Mouse (Mus musculus) intestine, embryonic 16.5 days (tissue): ENCODE data around the gene Armc9. TPM values are rescaled to one million over a fixed set of nuclear protein-coding genes. Genes with fewer than 3 reads are reported as not detected.

Source experiments
- ATAC-seq: fragments of 200-750 bp; cut with Nextera tagmentation; 2 replicates; pipeline ENCODE4 v1.8.0; 2017; ENCODE audit warnings: moderate TSS enrichment, moderate library complexity
- H3K27ac ChIP-seq: fragments of 300-500 bp; sonication (generic); 2 replicates; pipeline ENCODE4 v1.5.1; 2014; ENCODE audit warnings: mild to moderate bottlenecking, low read length
- H3K27me3 ChIP-seq: fragments of 300-500 bp; sonication (generic); replicated peaks from 2 replicates; pipeline ENCODE4 v1.6.1; 2014; ENCODE audit warnings: low read length, control low read depth, mixed read lengths; ENCODE audit not compliant: control insufficient read depth, insufficient read depth
- H3K36me3 ChIP-seq: fragments of 300-500 bp; sonication (generic); 2 replicates; pipeline ENCODE4 v1.6.1; 2014; ENCODE audit warnings: low read length, control low read depth; ENCODE audit not compliant: control insufficient read depth, insufficient read depth
- H3K4me1 ChIP-seq: fragments of 300-500 bp; sonication (generic); 2 replicates; pipeline ENCODE4 v1.6.1; 2014; ENCODE audit warnings: low read length, control low read depth, mixed read lengths; ENCODE audit not compliant: control insufficient read depth, insufficient read depth
- H3K4me2 ChIP-seq: fragments of 300-500 bp; sonication (generic); 2 replicates; pipeline ENCODE4 v1.6.1; 2014; ENCODE audit warnings: low read depth, low read length, control low read depth
- H3K4me3 ChIP-seq: fragments of 300-500 bp; sonication (generic); 2 replicates; pipeline ENCODE4 v1.5.1; 2014; ENCODE audit warnings: mild to moderate bottlenecking, low read length
- H3K9ac ChIP-seq: fragments of 300-500 bp; sonication (generic); 2 replicates; pipeline ENCODE4 v1.6.1; 2014; ENCODE audit warnings: low read depth, low read length
- H3K9me3 ChIP-seq: fragments of 300-500 bp; sonication (generic); 2 replicates; pipeline ENCODE4 v1.6.1; 2016; ENCODE audit warnings: low read length, control low read depth; ENCODE audit not compliant: control insufficient read depth
- WGBS: fragments of 180-500 bp; shearing (Covaris S2); extraction: QIAGEN DNeasy Blood & Tissue Kit; methylation state at CpG from one replicate; pipeline ENCODE4 v1.1.7; 2014; 5-methylcytosine and 5-hydroxymethylcytosine counted together
- polyA plus RNA-seq: library from polyadenylated mRNA; unstranded; fragments of >200 nt; fragmentation: Nextera tagmentation; extraction: Ambion mirVana; gene quantifications from 2 replicates; pipeline ENCODE4 v1.2.1, GENCODE M21; 2015

Armc9 gene
- polyA plus RNA-seq, 1 experiment from 2014 or later, result 15.2 TPM

GRCm38 (mm10) chr1:86294472-86294871 is 139.9 kb downstream of the Armc9 start:
- 49% methylated on average over 4 of the region's 4 CpGs for WGBS

GRCm38 (mm10) chr1:86300093-86300492 is 145.5 kb downstream of the Armc9 start:
- Histone ChIP-seq H3K9ac (no peak overlapping the region), H3K9me3 (no peaks in the 10 kb centered on the region), H3K27ac (no peak overlapping the region), H3K4me1 (0 out of 2 replicates have a peak, but pooled peaks cover 7% of the 10 kb centered on the region), H3K36me3 (no peaks in the 10 kb centered on the region), H3K4me3 (no peak overlapping the region), H3K27me3 (peaks cover 16% of the 10 kb centered on the region), H3K4me2 (no peak overlapping the region)
- no peak for ATAC-seq
- 51% methylated on average over 2 of the region's 2 CpGs for WGBS

More at GRCm38 (mm10) chr1:86294472-86294871, 139.9 kb downstream of the Armc9 start:
- Histone ChIP-seq H3K27me3 (no peaks in the 10 kb centered on the region), H3K36me3 (no peaks in the 10 kb centered on the region), H3K27ac (no peak overlapping the region), H3K4me2 (no peak overlapping the region), H3K9ac (no peak overlapping the region), H3K9me3 (no peaks in the 10 kb centered on the region), H3K4me1 (no peaks in the 10 kb centered on the region; the same call in 1 of the 2 replicates), H3K4me3 (no peak overlapping the region)
- ATAC-seq, result peak; percentile 49

- no peak overlapping the region for H3K4me3 ChIP-seq
- no peaks in the 10 kb centered on the region for H3K36me3 ChIP-seq
- H3K27ac ChIP-seq, result no peak overlapping the region
- H3K4me2 ChIP-seq, result no peak overlapping the region
- no peak overlapping the region for H3K9ac ChIP-seq
- H3K27me3 ChIP-seq, result peaks cover 16% of the 10 kb centered on the region
- WGBS, result 58% methylated on average over 7 of the region's 7 CpGs
- 0 out of 2 replicates have a peak, but pooled peaks cover 7% of the 10 kb centered on the region for H3K4me1 ChIP-seq
- no peak for ATAC-seq
- no peaks in the 10 kb centered on the region for H3K9me3 ChIP-seq
Measured at GRCm38 (mm10) chr1:86300731-86301130, 146.2 kb downstream of the Armc9 start.

GRCm38 (mm10) chr1:86301221-86302091 is 146.9 kb downstream of the Armc9 start:
- Histone ChIP-seq H3K4me2 (no peak overlapping the region), H3K36me3 (no peaks in the 10 kb centered on the region), H3K4me3 (no peak overlapping the region), H3K4me1 (0 out of 2 replicates have a peak, but pooled peaks cover 7% of the 10 kb centered on the region), H3K27ac (no peak overlapping the region), H3K27me3 (peaks cover 16% of the 10 kb centered on the region), H3K9ac (no peak overlapping the region), H3K9me3 (no peaks in the 10 kb centered on the region)
- 53% methylated on average over 6 of the region's 6 CpGs for WGBS
- ATAC-seq, result no peak

- Histone ChIP-seq H3K4me1 (0 out of 2 replicates have a peak, but pooled peaks cover 7% of the 10 kb centered on the region), H3K27ac (no peak within 1 kb of the TSS), H3K36me3 (no peaks in the 10 kb centered on the region), H3K9me3 (no peaks in the 10 kb centered on the region), H3K4me2 (peak within 1 kb of the TSS; percentile 96), H3K4me3 (peak within 1 kb of the TSS; percentile 67), H3K9ac (peak within 1 kb of the TSS; percentile 66), H3K27me3 (peaks cover 16% of the 10 kb centered on the region)
- 36% methylated on average over 6 of the region's 6 CpGs for WGBS
- no peak for ATAC-seq
Measured at GRCm38 (mm10) chr1:86302532-86302931, 148.0 kb downstream of the Armc9 start, which contains the start of gene B3gnt7. B3gnt7 (plus strand) TSS chr1:86302832.

GRCm38 (mm10) chr1:86303063-86303872 is 148.7 kb downstream of the Armc9 start:
- Histone ChIP-seq H3K9me3 (no peaks in the 10 kb centered on the region), H3K27ac (no peak overlapping the region), H3K36me3 (no peaks in the 10 kb centered on the region), H3K27me3 (peaks cover 16% of the 10 kb centered on the region), H3K4me1 (0 out of 2 replicates have a peak, but pooled peaks cover 7% of the 10 kb centered on the region), H3K9ac (peak overlapping the region; percentile 66), H3K4me2 (peak overlapping the region; percentile 96), H3K4me3 (peak overlapping the region; percentile 67)
- ATAC-seq, result peak; percentile 86
- under 1% methylated on average over 65 of the region's 65 CpGs for WGBS

GRCm38 (mm10) chr1:86303873-86304250 is 149.3 kb downstream of the Armc9 start:
- H3K9me3 ChIP-seq, result no peaks in the 10 kb centered on the region
- H3K4me1 ChIP-seq, result peaks cover 7% of the 10 kb centered on the region; the same call in 1 of the 2 replicates
- H3K27ac ChIP-seq, result no peak overlapping the region
- 4% methylated on average over 16 of the region's 16 CpGs for WGBS
- peak; percentile 8 for ATAC-seq
- H3K4me3 ChIP-seq, result peak overlapping the region; percentile 67
- H3K27me3 ChIP-seq, result peaks cover 16% of the 10 kb centered on the region
- H3K4me2 ChIP-seq, result peak overlapping the region; percentile 96
- peak overlapping the region; percentile 66 for H3K9ac ChIP-seq
- no peaks in the 10 kb centered on the region for H3K36me3 ChIP-seq

- Histone ChIP-seq H3K4me3 (no peak overlapping the region), H3K4me2 (no peak overlapping the region), H3K4me1 (peaks cover 10% of the 10 kb centered on the region; the same call in 1 of the 2 replicates), H3K9ac (no peak overlapping the region), H3K27ac (no peak overlapping the region), H3K9me3 (no peaks in the 10 kb centered on the region), H3K27me3 (peaks cover 16% of the 10 kb centered on the region), H3K36me3 (no peaks in the 10 kb centered on the region)
- ATAC-seq, result no peak
- 91% methylated on average over 3 of the region's 3 CpGs for WGBS
Measured at GRCm38 (mm10) chr1:86306686-86307085, 152.1 kb downstream of the Armc9 start.

GRCm38 (mm10) chr1:86307177-86307762 is 152.7 kb downstream of the Armc9 start:
- Histone ChIP-seq H3K4me2 (no peak overlapping the region), H3K27ac (no peak overlapping the region), H3K9me3 (no peaks in the 10 kb centered on the region), H3K9ac (no peak overlapping the region), H3K36me3 (no peaks in the 10 kb centered on the region), H3K4me3 (no peak overlapping the region), H3K27me3 (peaks cover 16% of the 10 kb centered on the region), H3K4me1 (peaks cover 10% of the 10 kb centered on the region; the same call in 1 of the 2 replicates)
- WGBS, result 81% methylated on average over 7 of the region's 7 CpGs
- no peak for ATAC-seq
